Mouse (Mus musculus) stomach, embryonic 15.5 days (tissue): ENCODE data around the gene Vmn1r212. TPM values are rescaled to one million over a fixed set of nuclear protein-coding genes. Genes with fewer than 3 reads are reported as not detected.
"Not testable (repeated sequence)": the region's sequence is repeated elsewhere in the genome, so short reads cannot be mapped to it uniquely, and the experiment has no call there.

Experiments used
- ATAC-seq: fragments of 200-750 bp; cut with Nextera tagmentation; 2 replicates; pipeline ENCODE4 v1.8.0; 2017; ENCODE audit warnings: low read depth, moderate number of reproducible peaks, moderate TSS enrichment; ENCODE audit not compliant: insufficient read depth, low FRiP score
- H3K27ac ChIP-seq: fragments of 300-500 bp; sonication (generic); 2 replicates; pipeline ENCODE4 v1.5.1; 2015; ENCODE audit warnings: mild to moderate bottlenecking, inconsistent platforms
- H3K27me3 ChIP-seq: fragments of 300-500 bp; sonication (generic); replicated peaks from 2 replicates; pipeline ENCODE4 v1.6.1; 2015; ENCODE audit warnings: inconsistent platforms
- H3K36me3 ChIP-seq: fragments of 300-500 bp; sonication (generic); 2 replicates; pipeline ENCODE4 v1.6.1; 2015; ENCODE audit warnings: inconsistent platforms
- H3K4me1 ChIP-seq: fragments of 300-500 bp; sonication (generic); 2 replicates; pipeline ENCODE4 v1.6.1; 2015; ENCODE audit warnings: inconsistent platforms
- H3K4me2 ChIP-seq: fragments of 300-500 bp; sonication (generic); 2 replicates; pipeline ENCODE4 v1.6.1; 2015; ENCODE audit warnings: mild to moderate bottlenecking, inconsistent platforms
- H3K4me3 ChIP-seq: fragments of 300-500 bp; sonication (generic); replicated peaks from 2 replicates; pipeline ENCODE4 v1.5.1; 2015; ENCODE audit warnings: inconsistent platforms
- H3K9ac ChIP-seq: fragments of 300-500 bp; sonication (generic); 2 replicates; pipeline ENCODE4 v1.6.1; 2015; ENCODE audit warnings: inconsistent platforms
- H3K9me3 ChIP-seq: fragments of 300-500 bp; sonication (generic); 2 replicates; pipeline ENCODE4 v1.6.1; 2016; ENCODE audit warnings: inconsistent platforms
- WGBS: fragments of 180-500 bp; shearing (Covaris S2); methylation state at CpG from one replicate; pipeline ENCODE4 v1.1.7; 2015; 5-methylcytosine and 5-hydroxymethylcytosine counted together
- polyA plus RNA-seq: library from polyadenylated mRNA; unstranded; fragments of >200 nt; fragmentation: Nextera tagmentation; extraction: Ambion mirVana; gene quantifications from 2 replicates; pipeline ENCODE4 v1.2.1, GENCODE M21; 2015

The Vmn1r212 gene
- not detected in 2 replicates for polyA plus RNA-seq

GRCm38 (mm10) chr13:22884105-22884504 lies at the start of gene Vmn1r212:
Gene Vmn1r212 (minus strand): TSS chr13:22884205.
- Histone ChIP-seq H3K4me3 (no peak within 1 kb of the TSS), H3K9ac (no peak within 1 kb of the TSS), H3K36me3 (no peaks in the 10 kb centered on the region), H3K9me3 (no peaks in the 10 kb centered on the region), H3K27me3 (no peaks in the 10 kb centered on the region), H3K27ac (no peak within 1 kb of the TSS), H3K4me1 (no peaks in the 10 kb centered on the region), H3K4me2 (no peak within 1 kb of the TSS)
- no peak for ATAC-seq
- WGBS: 80% methylated on average over 4 of the region's 4 CpGs

GRCm38 (mm10) chr13:22879257-22879656 lies 4.7 kb downstream of the Vmn1r212 start:
- Histone ChIP-seq H3K9ac (no peak overlapping the region), H3K36me3 (no peaks in the 10 kb centered on the region), H3K4me1 (no peaks in the 10 kb centered on the region), H3K9me3 (no peaks in the 10 kb centered on the region), H3K27ac (no peak overlapping the region), H3K4me3 (no peak overlapping the region), H3K27me3 (no peaks in the 10 kb centered on the region), H3K4me2 (no peak overlapping the region)
- no peak for ATAC-seq
- 78% methylated on average over 1 of the region's 1 CpGs for WGBS

- Histone ChIP-seq H3K27ac (no peak within 1 kb of the TSS), H3K9me3 (no peaks in the 10 kb centered on the region), H3K9ac (no peak within 1 kb of the TSS), H3K36me3 (no peaks in the 10 kb centered on the region), H3K27me3 (no peaks in the 10 kb centered on the region), H3K4me1 (no peaks in the 10 kb centered on the region), H3K4me3 (no peak within 1 kb of the TSS), H3K4me2 (no peak within 1 kb of the TSS)
- WGBS: 78% methylated on average over 1 of the region's 1 CpGs
- ATAC-seq: no peak
Observed at GRCm38 (mm10) chr13:22857461-22857860, 26.5 kb downstream of the Vmn1r212 start, which contains the start of gene Vmn1r211. Gene Vmn1r211 (minus strand): TSS chr13:22857561.

DNA sequence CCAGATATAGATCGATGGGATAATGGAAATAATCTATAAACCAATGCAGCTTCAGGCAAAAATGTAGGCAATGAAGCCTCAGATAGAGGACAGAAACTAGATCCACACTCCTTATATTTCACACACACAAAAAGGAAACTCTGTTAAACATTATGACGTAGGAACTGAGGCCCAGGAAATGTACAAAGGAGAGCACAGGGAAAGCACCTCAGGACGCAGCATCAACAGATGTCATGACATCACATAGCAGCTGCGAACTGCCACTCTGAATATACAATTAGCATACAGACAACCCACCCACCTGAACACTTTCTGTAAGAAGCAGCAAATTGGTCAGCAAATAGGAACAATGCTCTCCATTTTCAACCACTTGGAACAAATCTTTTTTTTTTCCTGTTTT lies 29.2 kb downstream of the Vmn1r212 start:
- no peak for ATAC-seq
- no peaks in the 10 kb centered on the region for H3K27me3 ChIP-seq

DNA sequence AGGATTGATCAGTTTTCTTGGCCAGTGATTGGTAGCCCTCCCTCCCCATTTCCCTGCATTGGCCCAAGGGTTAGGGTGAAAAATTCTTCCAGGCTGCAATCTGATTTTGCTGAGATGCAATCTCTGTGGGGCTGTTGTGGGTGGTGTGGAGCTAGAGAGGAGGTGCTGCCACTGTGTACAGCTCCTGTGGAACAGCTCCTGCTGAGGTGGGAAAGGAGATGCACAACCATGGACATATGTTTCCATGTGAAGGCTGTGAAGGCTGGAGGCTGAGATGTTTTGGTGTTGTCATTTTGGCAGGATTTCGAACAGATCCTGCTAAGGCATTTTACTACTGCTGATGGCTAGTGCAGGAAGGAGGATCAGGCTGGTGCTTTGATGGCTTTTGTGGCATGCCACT lies 37.2 kb downstream of the Vmn1r212 start:
- no peak overlapping the region for H3K9ac ChIP-seq
- no peaks in the 10 kb centered on the region for H3K36me3 ChIP-seq
- no peak for ATAC-seq
- H3K4me1 ChIP-seq: no peaks in the 10 kb centered on the region
- H3K9me3 ChIP-seq: no peaks in the 10 kb centered on the region
- no peak overlapping the region for H3K27ac ChIP-seq
- no peaks in the 10 kb centered on the region for H3K27me3 ChIP-seq
- no peak overlapping the region for H3K4me2 ChIP-seq
- WGBS: 84% methylated on average over 1 of the region's 1 CpGs
- H3K4me3 ChIP-seq: no peak overlapping the region

More for the DNA sequence above, 29.2 kb downstream of the Vmn1r212 start:
- no peaks in the 10 kb centered on the region for H3K4me1 ChIP-seq
- 64% methylated on average over 4 of the region's 4 CpGs for WGBS
- no peak overlapping the region for H3K4me3 ChIP-seq
- no peak overlapping the region for H3K27ac ChIP-seq
- H3K36me3 ChIP-seq: no peaks in the 10 kb centered on the region
- no peak overlapping the region for H3K9ac ChIP-seq
- no peak overlapping the region for H3K4me2 ChIP-seq
- no peaks in the 10 kb centered on the region for H3K9me3 ChIP-seq

- H3K9me3 ChIP-seq, H3K27me3 ChIP-seq, H3K36me3 ChIP-seq, H3K4me1 ChIP-seq, H3K4me3 ChIP-seq, H3K4me2 ChIP-seq, ATAC-seq, H3K9ac ChIP-seq, H3K27ac ChIP-seq: not testable (repeated sequence)
- WGBS: 66% methylated on average over 3 of the region's 3 CpGs
Observed at GRCm38 (mm10) chr13:22844304-22844703, 39.7 kb downstream of the Vmn1r212 start.

Other genes with a start within 250 kb of the Vmn1r212 start
- not detected in 2 replicates for gene Vmn1r207-ps, start 154.6 kb downstream of the Vmn1r212 start, polyA plus RNA-seq
- not detected in 2 replicates for gene Vmn1r208, start 106.8 kb downstream of the Vmn1r212 start, polyA plus RNA-seq
- gene Vmn1r209, start 74.5 kb downstream of the Vmn1r212 start, polyA plus RNA-seq: not detected in 2 replicates
- gene Vmn1r210, start 52.9 kb downstream of the Vmn1r212 start, polyA plus RNA-seq: not detected in 2 replicates
- gene Vmn1r211, start 26.6 kb downstream of the Vmn1r212 start, polyA plus RNA-seq: not detected in 2 replicates
- not detected in 2 replicates for gene Vmn1r213, start 123.5 kb upstream of the Vmn1r212 start, polyA plus RNA-seq
- gene Vmn1r214, start 146.2 kb upstream of the Vmn1r212 start, polyA plus RNA-seq: not detected in 2 replicates
- not detected in 2 replicates for gene Vmn1r215, start 183.8 kb upstream of the Vmn1r212 start, polyA plus RNA-seq
- not detected in 2 replicates for gene Vmn1r217, start 234.0 kb upstream of the Vmn1r212 start, polyA plus RNA-seq
- gene Vmn1r218, start 248.9 kb upstream of the Vmn1r212 start, polyA plus RNA-seq: not detected in 2 replicates